Mouse (Mus musculus) forelimb bud, embryonic 11.5 days (tissue): Measurements from ENCODE around the gene Eid2b.
"Not testable (repeated sequence)": the region's sequence is repeated elsewhere in the genome, so short reads cannot be mapped to it uniquely, and the experiment has no call there.

Source experiments
- DNase-seq: peaks from one replicate; pipeline ENCODE4 v3.0.0-alpha.2; 2012; ENCODE audit warnings: low read depth, low spot score

Gene Eid2b

DNA sequence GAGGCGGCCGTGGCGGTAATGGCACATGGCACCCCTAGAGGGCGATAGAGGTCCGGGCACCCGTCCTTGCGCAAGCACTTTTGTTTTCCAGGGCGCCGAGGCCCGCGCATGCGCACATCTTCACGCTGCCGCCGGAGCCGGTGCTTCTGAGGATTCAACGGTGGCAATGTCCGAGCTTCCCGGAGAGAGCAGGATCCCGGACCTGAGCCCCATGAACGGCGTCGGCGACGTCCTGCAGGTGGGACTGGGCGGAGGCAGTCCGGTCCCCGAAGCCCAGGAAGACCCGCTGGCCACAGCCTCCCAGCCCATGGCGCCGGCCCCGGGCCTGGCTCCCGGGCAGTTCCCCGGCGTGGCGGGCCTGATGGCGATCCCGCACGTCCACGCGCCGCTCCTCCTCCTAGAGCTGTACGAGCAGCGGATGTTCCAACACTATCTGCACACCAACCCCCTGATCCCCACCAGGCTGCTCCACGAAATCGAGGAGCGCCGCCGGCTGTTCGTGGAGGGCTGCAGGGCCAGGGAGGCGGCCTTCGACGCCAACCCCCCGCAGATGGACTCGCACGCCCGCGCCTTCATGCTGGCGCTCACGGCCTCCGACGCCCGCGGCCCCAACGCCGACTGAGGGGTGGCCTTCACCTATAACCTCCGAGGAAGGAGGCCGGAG is at the start of gene Eid2b:
TSS of gene Eid2b (plus strand) at position 125 of the 664 bp plus-strand sequence.
- peak; percentile 95 for DNase-seq

GRCm38 (mm10) chr7:28243943-28244342 is 33.6 kb upstream of the Eid2b start:
- not testable (repeated sequence) for DNase-seq

DNA sequence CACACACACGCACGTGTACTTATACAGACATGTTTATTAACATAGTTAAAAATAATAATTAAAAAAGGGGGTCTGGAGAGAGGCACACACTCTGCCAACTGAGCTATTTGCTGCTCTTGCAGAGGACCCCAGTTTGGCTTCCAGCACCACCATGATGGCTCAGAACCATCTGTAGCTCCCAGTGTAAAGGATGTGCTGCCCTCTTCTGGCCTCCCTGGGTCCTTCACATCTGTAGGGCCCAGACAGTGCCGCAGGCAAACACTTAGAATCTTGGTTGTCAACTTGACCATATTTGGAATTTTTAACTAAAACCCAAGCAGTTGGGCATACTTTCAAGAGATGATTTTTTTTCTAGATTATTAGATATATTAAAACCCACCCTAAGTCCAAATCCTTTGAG is 28.6 kb upstream of the Eid2b start:
- DNase-seq = no peak

DNA sequence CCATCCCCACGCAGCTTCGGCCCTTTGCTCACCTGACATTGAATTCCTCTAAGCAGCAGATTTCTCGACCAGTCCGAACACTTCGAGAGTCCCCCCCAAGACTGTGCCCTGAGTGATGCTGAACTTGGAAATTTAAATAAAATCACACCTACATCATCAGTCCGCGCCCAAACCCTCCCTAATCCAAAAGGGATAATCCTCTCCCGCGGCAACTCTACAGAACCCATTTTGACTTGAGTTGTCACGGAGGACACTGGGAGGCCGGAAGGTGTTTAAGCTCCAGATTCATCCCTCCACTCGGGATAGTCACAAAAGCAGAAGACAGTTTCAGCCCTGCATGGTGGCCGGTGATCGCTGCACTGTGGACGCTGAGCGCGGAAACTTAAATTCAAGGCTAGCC is 25.6 kb upstream of the Eid2b start:
- DNase-seq = no peak

GRCm38 (mm10) chr7:28254591-28254990 is 22.9 kb upstream of the Eid2b start:
- no peak for DNase-seq

GRCm38 (mm10) chr7:28255476-28255875 is 22.1 kb upstream of the Eid2b start:
- no peak for DNase-seq

GRCm38 (mm10) chr7:28262861-28263260 is 14.7 kb upstream of the Eid2b start:
- no peak for DNase-seq

DNA sequence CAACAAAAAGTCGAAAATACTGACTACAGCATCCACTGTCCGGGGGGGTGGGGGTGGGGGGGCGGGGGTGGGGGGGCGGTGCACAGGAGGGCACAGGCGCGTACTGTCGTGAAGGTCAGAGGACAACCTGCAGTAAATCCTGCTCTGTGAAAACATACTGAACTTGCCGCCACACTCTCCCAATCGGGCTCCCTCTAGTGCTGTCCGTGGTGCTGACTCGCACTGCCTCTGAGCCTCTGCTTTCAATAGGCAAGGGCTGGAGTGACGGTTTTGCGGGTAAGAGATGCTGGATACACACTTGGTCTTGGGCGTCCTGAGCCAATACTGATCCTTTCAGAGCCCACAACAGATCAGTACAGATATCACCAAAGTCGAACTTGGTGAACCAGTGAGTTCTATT is 13.8 kb upstream of the Eid2b start:
- DNase-seq = peak; percentile 85

DNA sequence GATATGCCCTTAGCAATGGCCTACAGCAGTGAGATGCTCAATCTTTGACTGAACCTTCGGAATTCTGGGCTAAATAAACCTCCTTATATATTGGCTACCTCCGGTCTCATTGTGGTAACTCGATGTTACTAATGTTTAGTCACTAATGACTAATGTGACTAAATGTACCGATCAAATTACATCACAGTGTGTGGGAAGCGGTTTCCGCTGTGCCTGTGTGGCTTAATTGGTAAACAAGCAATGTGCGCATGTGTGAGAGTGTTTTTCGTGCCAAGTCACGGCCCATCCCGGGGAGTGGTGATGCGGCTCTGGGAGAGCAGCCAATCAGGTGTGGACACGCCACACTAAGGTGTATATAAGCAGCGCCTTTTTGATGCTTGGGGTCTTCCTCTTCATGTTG is 12.1 kb upstream of the Eid2b start:
- DNase-seq = no peak

GRCm38 (mm10) chr7:28267129-28268041 is 10.2 kb upstream of the Eid2b start, which contains the start of gene Eid2:
Gene Eid2, plus strand, starts transcription at chr7:28267881.
- DNase-seq = peak; percentile 92

GRCm38 (mm10) chr7:28268042-28268531 is 9.5 kb upstream of the Eid2b start:
- peak; percentile 41 for DNase-seq

DNA sequence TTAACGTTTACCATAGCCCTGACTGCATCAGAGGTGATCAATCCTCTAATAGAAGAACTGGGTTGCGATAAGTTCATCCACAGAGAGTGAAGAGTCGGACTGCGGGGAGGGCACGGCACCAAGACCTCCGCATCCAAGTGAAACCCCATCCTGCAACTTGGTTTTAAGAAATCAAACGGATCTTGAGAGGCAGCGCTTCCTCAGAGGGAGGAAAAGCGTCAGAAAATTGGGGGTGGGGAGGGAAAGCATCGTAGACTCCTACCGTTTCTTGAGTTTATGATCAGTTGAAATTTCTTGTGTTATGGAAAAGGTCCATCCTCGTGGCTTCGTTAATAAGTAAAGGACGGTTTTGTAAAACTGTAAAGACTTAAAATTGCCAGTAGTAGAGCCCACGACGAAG is 9.0 kb upstream of the Eid2b start:
- DNase-seq = no peak

GRCm38 (mm10) chr7:28269355-28269754 is 8.2 kb upstream of the Eid2b start:
- no peak for DNase-seq

GRCm38 (mm10) chr7:28271761-28272160 is 5.8 kb upstream of the Eid2b start:
- DNase-seq = no peak

DNA sequence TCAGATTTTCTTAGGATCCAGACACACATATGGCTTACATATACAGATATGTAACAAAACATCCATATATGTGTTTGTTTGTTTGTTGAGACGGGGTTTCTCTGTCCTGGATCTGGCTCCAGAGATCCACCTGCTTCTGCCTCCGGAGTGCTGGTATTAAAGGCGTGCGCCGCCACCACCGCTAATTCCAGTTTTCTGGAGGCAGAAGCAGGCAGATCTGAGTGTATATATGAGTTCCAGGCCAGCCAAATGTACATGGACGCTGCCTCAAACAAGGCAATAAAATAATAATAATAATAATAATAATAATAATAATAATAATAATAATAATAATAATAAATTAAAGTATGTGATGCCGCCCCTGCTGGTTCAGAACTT is 313 bp upstream of the Eid2b start:
- DNase-seq = no peak

- DNase-seq = no peak
Measured at GRCm38 (mm10) chr7:28278279-28278652, 727 bp downstream of the Eid2b start.

DNA sequence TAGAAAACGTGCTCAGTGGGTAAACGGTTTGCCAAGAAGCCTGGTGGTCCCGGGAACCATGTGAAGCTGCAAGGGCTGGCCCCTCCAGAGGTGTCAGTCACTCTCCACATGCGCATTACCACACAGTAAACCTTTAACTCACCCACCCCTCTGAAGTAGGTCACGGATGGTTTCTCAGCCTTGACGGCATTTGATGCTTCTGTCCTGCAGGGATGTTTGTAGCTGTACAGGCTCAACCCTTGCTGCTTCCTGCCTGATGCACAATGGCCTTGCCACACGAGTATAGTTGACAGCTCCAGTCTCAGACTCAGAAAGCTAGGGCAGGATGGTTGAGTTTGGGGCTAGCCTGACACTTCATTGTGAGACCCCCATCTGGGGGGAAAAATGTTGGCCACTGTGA is 3.1 kb downstream of the Eid2b start:
- no peak for DNase-seq

- no peak for DNase-seq
Measured at GRCm38 (mm10) chr7:28290165-28290564, 12.6 kb downstream of the Eid2b start.

GRCm38 (mm10) chr7:28290638-28291590 is 13.4 kb downstream of the Eid2b start, which contains the start of gene Selenov:
Gene Selenov, minus strand, starts transcription at chr7:28291186.
- no peak for DNase-seq

- peak; percentile 80 for DNase-seq
Measured at GRCm38 (mm10) chr7:28294481-28294880, 16.9 kb downstream of the Eid2b start.

DNA sequence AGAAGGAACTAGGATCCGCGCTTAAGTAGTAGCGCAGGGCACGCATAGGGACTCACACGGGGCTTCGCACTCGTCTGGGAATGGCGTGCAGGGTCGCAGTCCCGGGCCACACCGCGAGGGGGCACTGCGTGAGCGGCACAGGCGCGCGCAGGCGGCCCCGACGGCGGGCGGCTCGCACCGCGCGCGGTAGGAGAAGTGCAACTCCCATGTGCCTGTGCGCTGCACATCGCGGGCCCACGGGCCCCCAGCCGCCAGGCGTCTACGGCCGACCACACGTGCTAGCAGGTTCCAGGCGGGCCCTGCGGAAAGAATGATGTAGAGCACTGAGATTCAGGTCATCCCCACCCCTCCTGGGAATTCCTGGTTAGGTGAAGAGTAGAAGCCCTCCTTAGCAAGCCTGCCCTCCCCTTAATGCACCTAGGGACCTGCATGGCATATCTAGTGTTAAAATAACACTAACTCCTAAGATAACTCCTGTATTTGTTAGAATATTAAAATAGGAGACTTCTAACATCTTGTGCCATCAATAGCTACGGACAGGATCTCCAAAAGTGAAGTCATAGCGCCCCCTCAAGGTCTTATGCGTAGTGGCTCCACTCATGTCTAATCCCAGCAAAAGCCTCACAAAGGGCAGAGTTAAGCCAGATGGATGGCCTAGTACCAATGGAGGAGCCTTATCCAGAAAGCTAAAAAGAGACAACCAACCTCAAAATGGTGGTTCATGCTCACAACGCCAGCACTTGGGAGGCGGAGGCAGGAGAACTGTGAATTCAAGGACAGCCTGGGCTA is 21.5 kb downstream of the Eid2b start:
- DNase-seq = peak; percentile 70
